8 mouse cellular contexts compared by ENCODE assay signal in the genomic region with DNA sequence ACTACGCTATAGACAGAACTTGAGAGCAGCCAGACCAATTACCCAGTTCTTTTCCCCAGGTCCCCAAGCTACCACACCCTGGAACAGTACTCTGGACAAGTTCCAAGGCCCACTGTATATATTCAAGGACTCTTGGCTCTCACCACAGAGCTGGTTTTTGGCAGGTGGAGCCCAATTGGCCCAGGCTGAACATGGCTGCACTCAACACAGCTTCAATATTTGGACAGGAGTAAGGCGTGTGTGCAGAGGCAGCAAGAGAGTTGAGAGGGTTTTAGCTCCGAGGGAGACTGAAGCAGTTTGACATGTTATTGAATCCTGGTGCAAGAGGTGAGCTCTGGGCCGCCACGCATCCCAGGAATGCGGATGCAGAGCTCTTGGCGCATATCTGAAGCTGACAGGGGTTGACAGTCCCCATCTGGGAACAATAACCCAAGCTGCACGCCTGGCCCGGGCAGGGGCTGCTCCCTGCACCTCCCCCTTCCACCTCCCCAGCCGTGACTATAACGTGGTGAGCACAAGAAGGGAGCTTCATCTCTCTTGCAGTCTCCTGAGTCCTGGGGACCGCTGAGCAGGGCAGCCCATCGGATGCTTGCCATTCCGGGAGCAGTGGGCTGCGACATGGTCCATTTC. TPM values are rescaled to one million over a fixed set of nuclear protein-coding genes. Genes with fewer than 3 reads are reported as not detected.
DNase-seq lines count a peak whose midpoint lies in the region; ATAC-seq and TF ChIP-seq lines count a peak whose summit lies in the region.

No protein-coding gene starts in this region.

- DNase-seq in 3T3-L1 (ENCODE audit: low read depth, low spot score), result peak; percentile 68
- DNase-seq in adrenal gland, postnatal 36 days, result peak; percentile 39 to 44
- peak; percentile 89 for DNase-seq in mesoderm, embryonic 11.5 days (ENCODE audit: low read depth, low spot score)
- DNase-seq in thymus, adult 2 months, result no peak
- no peak for DNase-seq in layer of hippocampus, adult 9-11 months
- no peak for DNase-seq in c-Kit-positive CD71-positive TER-119-positive erythroid progenitor cells, embryonic 14.5 days (ENCODE audit: low spot score)

- 0 out of 2 replicates have a peak overlapping the region, but pooled peaks have one; percentile 22 for H3K9ac ChIP-seq in heart, embryonic 11.5 days (ENCODE audit: low read depth, low read length)
- no peak overlapping the region for H3K9ac ChIP-seq in kidney, embryonic 15.5 days

- no peaks in the 10 kb centered on the region for H3K36me3 ChIP-seq in heart, embryonic 11.5 days (ENCODE audit: control insufficient read depth, insufficient read depth, low read length)
- H3K36me3 ChIP-seq in kidney, embryonic 15.5 days, result no peaks in the 10 kb centered on the region
- no peaks in the 10 kb centered on the region for H3K36me3 ChIP-seq in thymus, adult 2 months (ENCODE audit: control insufficient read depth, insufficient read depth, low read length)

- H3K27me3 ChIP-seq in heart, embryonic 11.5 days (ENCODE audit: control insufficient read depth, insufficient read depth, low read length), result no peaks in the 10 kb centered on the region
- H3K27me3 ChIP-seq in kidney, embryonic 15.5 days, result no peaks in the 10 kb centered on the region
- H3K27me3 ChIP-seq in thymus, adult 2 months (ENCODE audit: control insufficient read depth, insufficient read depth, low read length), result no peaks in the 10 kb centered on the region

- peak overlapping the region; percentile 75 for H3K27ac ChIP-seq in heart, embryonic 11.5 days (ENCODE audit: low read depth, low read length)
- H3K27ac ChIP-seq in kidney, embryonic 15.5 days, result peak overlapping the region; percentile 85
- H3K27ac ChIP-seq in thymus, adult 2 months (ENCODE audit: control insufficient read depth, insufficient read depth, low read length), result no peak overlapping the region

- no peak for TF ChIP-seq POLR2A in thymus, adult 2 months (IDR thresholded peaks at IDR 0.05; ENCODE audit: control insufficient read depth, extremely low read depth, insufficient read depth, low read length, poor library complexity)

- no peaks in the 10 kb centered on the region for H3K9me3 ChIP-seq in heart, embryonic 11.5 days (replicated peaks; ENCODE audit: control insufficient read depth, low read length)
- H3K9me3 ChIP-seq in kidney, embryonic 15.5 days (replicated peaks), result no peaks in the 10 kb centered on the region

- peak overlapping the region; percentile 53 for H3K4me2 ChIP-seq in heart, embryonic 11.5 days
- H3K4me2 ChIP-seq in kidney, embryonic 15.5 days, result peak overlapping the region; percentile 52

- no peak for TF ChIP-seq CTCF in thymus, adult 2 months (IDR thresholded peaks at IDR 0.05; ENCODE audit: borderline replicate concordance, control insufficient read depth, extremely low read depth, insufficient read depth, low read length, poor library complexity)

- peaks cover 47% of the 10 kb centered on the region for H3K4me1 ChIP-seq in heart, embryonic 11.5 days (ENCODE audit: control insufficient read depth, insufficient read depth, low read length)
- H3K4me1 ChIP-seq in kidney, embryonic 15.5 days, result peaks cover 46% of the 10 kb centered on the region
- no peaks in the 10 kb centered on the region for H3K4me1 ChIP-seq in thymus, adult 2 months (replicated peaks; ENCODE audit: control insufficient read depth, insufficient read depth, low read length)

- 8% methylated on average over 15 of the region's 15 CpGs for WGBS in heart, embryonic 11.5 days (ENCODE audit: insufficient replicate concordance)
- WGBS in kidney, embryonic 15.5 days, result 11% methylated on average over 15 of the region's 15 CpGs
- 91% methylated on average over 15 of the region's 15 CpGs for WGBS in thymus, adult 2 months

- 0 out of 2 replicates have a peak overlapping the region, but pooled peaks have one; percentile 4 for H3K4me3 ChIP-seq in heart, embryonic 11.5 days (ENCODE audit: low read depth, low read length)
- peak overlapping the region; percentile 11 for H3K4me3 ChIP-seq in kidney, embryonic 15.5 days (replicated peaks)
- no peak overlapping the region for H3K4me3 ChIP-seq in thymus, adult 2 months (ENCODE audit: control insufficient read depth, insufficient read depth, low read length)

- ATAC-seq in heart, embryonic 11.5 days (replicated peaks; ENCODE audit: insufficient number of reproducible peaks, low FRiP score, low TSS enrichment), result peak; percentile 79
- peak; percentile 91 for ATAC-seq in kidney, embryonic 15.5 days (replicated peaks; ENCODE audit: low FRiP score)

RNA-seq across cellular contexts. Expression of a gene that starts 33.7 kb away (rescaled TPM):
- total RNA-seq in adrenal gland, postnatal 36 days (2021), result 10 to 100 TPM; 18.1 to 24.3 TPM
- 75.9 and 87.0 TPM in 2 replicates for polyA plus RNA-seq in heart, embryonic 11.5 days (2014; fragmentation: Nextera tagmentation; extraction: Ambion mirVana)
- 60.3 and 63.1 TPM in 2 replicates for polyA plus RNA-seq in kidney, embryonic 15.5 days (2015; fragmentation: Nextera tagmentation; extraction: Ambion mirVana)
- 30.9 and 33.9 TPM in 2 replicates for polyA plus RNA-seq in thymus, adult 2 months (2012; rRNA removed)

Comparison
In these comparisons a context has a peak if more than half of its experiments do, and no peak if none do; other contexts are left out.
1. DNase-seq: peak in 3T3-L1 (single experiment), adrenal gland, postnatal 36 days (2 of 2) and mesoderm, embryonic 11.5 days (single experiment); none in thymus, adult 2 months (single experiment), layer of hippocampus, adult 9-11 months (single experiment) and c-Kit-positive CD71-positive TER-119-positive erythroid progenitor cells, embryonic 14.5 days (single experiment).